Comparison of ENCODE assay signal across 24 mouse cellular contexts in genomic region chr6:97016018-97016417, GRCm38 (mm10). TPM values are rescaled to one million over a fixed set of nuclear protein-coding genes. Genes with fewer than 3 reads are reported as not detected.
DNase-seq lines count a peak whose midpoint lies in the region; ATAC-seq lines count a peak whose summit lies in the region.
"Had no signal": no experiment of that assay in that cellular context is flagged by ENCODE, and none has a peak within 500 bp of the region (broad histone marks: within the 10 kb centered on the region; RNA-seq: fewer than 3 reads in every experiment).

No protein-coding gene starts in this region.

- no peaks in the 10 kb centered on the region for H3K27me3 ChIP-seq in hindbrain, embryonic 12.5 days
- H3K27me3 ChIP-seq in midbrain, embryonic 13.5 days: no peaks in the 10 kb centered on the region
- H3K27me3 ChIP-seq: embryonic facial prominence, embryonic 12.5 days; forebrain, embryonic 13.5 days; hindbrain, embryonic 13.5 days; intestine, embryonic 15.5 days; limb, embryonic 15.5 days; lung, embryonic 15.5 days; neural tube, embryonic 15.5 days had no signal

- ATAC-seq in inflammation-experienced regulatory T-cells, adult 6 months: peak; percentile 71
- peak; percentile 71; the same call in 1 of the 2 replicates for ATAC-seq in neutrophil, adult 5-6 weeks (ENCODE audit: extremely low read depth, insufficient number of reproducible peaks, low FRiP score, poor library complexity, severe bottlenecking)
- no peak for ATAC-seq in hindbrain, embryonic 12.5 days (ENCODE audit: low FRiP score)
- no peak for ATAC-seq in midbrain, embryonic 13.5 days
- ATAC-seq: forebrain, embryonic 13.5 days; intestine, embryonic 15.5 days; Patski had no signal

- H3K4me2 ChIP-seq in hindbrain, embryonic 12.5 days (replicated peaks): no peak overlapping the region
- no peak overlapping the region for H3K4me2 ChIP-seq in midbrain, embryonic 13.5 days (replicated peaks)
- H3K4me2 ChIP-seq: embryonic facial prominence, embryonic 12.5 days; forebrain, embryonic 13.5 days; heart, embryonic 11.5 days; hindbrain, embryonic 13.5 days; intestine, embryonic 15.5 days; limb, embryonic 15.5 days; lung, embryonic 15.5 days; neural tube, embryonic 15.5 days had no signal

- H3K36me3 ChIP-seq in hindbrain, embryonic 12.5 days: no peaks in the 10 kb centered on the region
- no peaks in the 10 kb centered on the region for H3K36me3 ChIP-seq in midbrain, embryonic 13.5 days
- H3K36me3 ChIP-seq: embryonic facial prominence, embryonic 12.5 days; hindbrain, embryonic 13.5 days; intestine, embryonic 15.5 days; limb, embryonic 15.5 days; lung, embryonic 15.5 days; neural tube, embryonic 15.5 days had no signal

- H3K9me3 ChIP-seq in hindbrain, embryonic 12.5 days (replicated peaks): no peaks in the 10 kb centered on the region
- H3K9me3 ChIP-seq in midbrain, embryonic 13.5 days: no peaks in the 10 kb centered on the region
- H3K9me3 ChIP-seq: embryonic facial prominence, embryonic 12.5 days; forebrain, embryonic 13.5 days; hindbrain, embryonic 13.5 days; intestine, embryonic 15.5 days; limb, embryonic 15.5 days; lung, embryonic 15.5 days; neural tube, embryonic 15.5 days had no signal

- 92% methylated on average over 3 of the region's 3 CpGs for WGBS in hindbrain, embryonic 12.5 days
- 80% methylated on average over 3 of the region's 3 CpGs for WGBS in midbrain, embryonic 13.5 days

- peaks cover 2% of the 10 kb centered on the region; the same call in 1 of the 2 replicates for H3K4me1 ChIP-seq in hindbrain, embryonic 12.5 days
- no peaks in the 10 kb centered on the region for H3K4me1 ChIP-seq in midbrain, embryonic 13.5 days (replicated peaks)
- H3K4me1 ChIP-seq: embryonic facial prominence, embryonic 12.5 days; forebrain, embryonic 13.5 days; hindbrain, embryonic 13.5 days; intestine, embryonic 15.5 days; lung, embryonic 15.5 days; neural tube, embryonic 15.5 days had no signal

- no peak overlapping the region for H3K27ac ChIP-seq in hindbrain, embryonic 12.5 days
- H3K27ac ChIP-seq in midbrain, embryonic 13.5 days: no peak overlapping the region
- H3K27ac ChIP-seq: embryonic facial prominence, embryonic 12.5 days; forebrain, embryonic 13.5 days; hindbrain, embryonic 13.5 days; intestine, embryonic 15.5 days; limb, embryonic 15.5 days; lung, embryonic 15.5 days; neural tube, embryonic 15.5 days had no signal

- no peak overlapping the region for H3K9ac ChIP-seq in hindbrain, embryonic 12.5 days
- H3K9ac ChIP-seq in midbrain, embryonic 13.5 days (replicated peaks): no peak overlapping the region
- H3K9ac ChIP-seq: embryonic facial prominence, embryonic 12.5 days; forebrain, embryonic 13.5 days; hindbrain, embryonic 13.5 days; intestine, embryonic 15.5 days; limb, embryonic 15.5 days; lung, embryonic 15.5 days; neural tube, embryonic 15.5 days had no signal

- no peak overlapping the region for H3K4me3 ChIP-seq in hindbrain, embryonic 12.5 days
- no peak overlapping the region for H3K4me3 ChIP-seq in midbrain, embryonic 13.5 days (replicated peaks)
- H3K4me3 ChIP-seq: embryonic facial prominence, embryonic 12.5 days; erythroblast, embryonic 14.5 days; forebrain, embryonic 13.5 days; hindbrain, embryonic 13.5 days; intestine, embryonic 15.5 days; limb, embryonic 15.5 days; lung, embryonic 15.5 days; myocyte; neural tube, embryonic 15.5 days had no signal

- DNase-seq in lung, postnatal 36 days: peak; percentile 8
- no peak for DNase-seq in lung, postnatal 14 days
- peak; percentile 48 for DNase-seq in T-cell, adult 2 months (ENCODE audit: low spot score)
- DNase-seq in adrenal gland, postnatal 10 days: no peak
- DNase-seq: cerebellum, adult 8-10 months; heart, postnatal 10 days; kidney, adult 9 months; kidney, postnatal 25 days; midbrain, embryonic 14.5 days had no signal

RNA-seq across cellular contexts. Expression of gene Fam19a4, which starts 44.2 kb away (rescaled TPM):
- polyA plus RNA-seq in inflammation-experienced regulatory T-cells, adult 6 months (2017; shearing (Covaris generic)): not detected
- total RNA-seq in neutrophil, adult 5-6 weeks (2017): not detected in 2 replicates
- 2.2 and 3.4 TPM in 2 replicates for polyA plus RNA-seq in hindbrain, embryonic 12.5 days (2016; fragmentation: Nextera tagmentation; extraction: Ambion mirVana)
- polyA plus RNA-seq in midbrain, embryonic 13.5 days (2015; fragmentation: Nextera tagmentation; extraction: Ambion mirVana): 7.0 and 7.5 TPM in 2 replicates
- under 1 TPM; 0.45 to 0.58 TPM for total RNA-seq in adrenal gland, postnatal 10 days (2021)
- total RNA-seq: heart, postnatal 10 days had no signal
- polyA plus RNA-seq: erythroblast, embryonic 14.5 days; heart, embryonic 11.5 days; myocyte; Patski had no signal

Comparison
In these comparisons a context has a peak if more than half of its experiments do, and no peak if none do; other contexts are left out.
1. DNase-seq: peak in lung, postnatal 36 days (single experiment) and T-cell, adult 2 months (single experiment); none in lung, postnatal 14 days (single experiment) and adrenal gland, postnatal 10 days (single experiment).
2. ATAC-seq: peak in inflammation-experienced regulatory T-cells, adult 6 months (single experiment) and neutrophil, adult 5-6 weeks (single experiment); none in hindbrain, embryonic 12.5 days (single experiment) and midbrain, embryonic 13.5 days (single experiment).